Mouse (Mus musculus): ENCODE results near the gene Hsdl2.

DNA sequence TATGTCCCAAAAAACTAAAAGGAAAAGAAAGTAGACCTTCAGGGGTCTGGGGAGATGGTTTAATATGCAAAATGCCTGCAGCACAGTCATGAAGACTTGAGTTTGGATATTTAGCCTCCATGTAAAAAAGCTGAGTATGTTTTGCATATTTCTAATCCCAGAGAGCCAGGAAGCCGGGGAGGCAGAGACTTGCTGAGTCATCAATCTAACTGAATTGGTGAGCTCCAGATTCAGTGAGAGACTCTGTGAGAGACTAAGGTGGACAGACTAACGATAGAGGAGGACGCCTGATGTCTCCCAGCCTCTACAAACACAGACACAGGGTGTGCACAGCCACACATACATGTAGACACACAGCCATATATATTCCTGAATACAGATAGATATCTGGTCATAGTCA lies 23.5 kb downstream of the Hsdl2 start:
- TF ChIP-seq GATA1 (IDR thresholded peaks at IDR 0.05; ENCODE audit: borderline replicate concordance, low read length) = no peak
- no peak for TF ChIP-seq POLR2AphosphoS5 (IDR thresholded peaks at IDR 0.05; ENCODE audit: insufficient replicate concordance, low read depth, low read length)
- TF ChIP-seq CTCF (IDR thresholded peaks at IDR 0.05; ENCODE audit: low read depth, low read length) = no peak
- no peak for TF ChIP-seq TAL1 (conservative IDR thresholded peaks at IDR 0.05; ENCODE audit: low read depth, low read length)
